19 mouse cellular contexts compared by ENCODE assay signal in the genomic region with DNA sequence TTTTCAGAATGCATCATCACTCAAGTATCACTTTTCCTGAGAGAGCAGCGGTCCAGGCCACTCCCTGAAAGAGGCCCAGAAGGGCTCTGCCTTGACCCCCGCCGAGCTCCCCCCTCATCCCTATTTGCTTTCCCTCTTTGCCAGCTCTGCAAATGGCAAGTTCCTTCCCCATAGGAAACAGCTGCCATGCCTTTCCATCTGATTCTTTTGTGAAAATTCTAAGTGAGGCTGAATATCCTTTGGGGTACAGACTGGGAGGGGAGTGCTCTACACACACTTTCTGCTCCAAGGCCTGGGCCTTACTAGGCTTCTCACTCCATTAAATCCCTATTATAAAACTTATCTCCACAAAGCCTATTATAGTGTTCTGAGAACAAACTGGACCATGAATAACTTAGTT. TPM values are rescaled to one million over a fixed set of nuclear protein-coding genes. Genes with fewer than 3 reads are reported as not detected.
DNase-seq lines count a peak whose midpoint lies in the region; ATAC-seq and TF ChIP-seq lines count a peak whose summit lies in the region.
"Had no signal": no experiment of that assay in that cellular context is flagged by ENCODE, and none has a peak within 500 bp of the region (broad histone marks: within the 10 kb centered on the region; RNA-seq: fewer than 3 reads in every experiment).

No protein-coding gene starts in this region.

- WGBS in neural tube, embryonic 12.5 days: 10% methylated on average over 3 of the region's 3 CpGs
- WGBS in neural tube, embryonic 15.5 days: 18% methylated on average over 3 of the region's 3 CpGs
- 14% methylated on average over 3 of the region's 3 CpGs for WGBS in forebrain, embryonic 13.5 days
- 18% methylated on average over 3 of the region's 3 CpGs for WGBS in hindbrain, embryonic 15.5 days

- H3K9me3 ChIP-seq in neural tube, embryonic 12.5 days: no peaks in the 10 kb centered on the region
- H3K9me3 ChIP-seq in neural tube, embryonic 15.5 days (replicated peaks): no peaks in the 10 kb centered on the region
- H3K9me3 ChIP-seq in forebrain, embryonic 13.5 days (replicated peaks): no peaks in the 10 kb centered on the region
- H3K9me3 ChIP-seq in hindbrain, embryonic 15.5 days: no peaks in the 10 kb centered on the region
- H3K9me3 ChIP-seq: kidney, embryonic 15.5 days had no signal

- no peak overlapping the region for H3K9ac ChIP-seq in neural tube, embryonic 12.5 days
- no peak overlapping the region for H3K9ac ChIP-seq in neural tube, embryonic 15.5 days (replicated peaks)
- H3K9ac ChIP-seq in forebrain, embryonic 13.5 days: no peak overlapping the region
- no peak overlapping the region for H3K9ac ChIP-seq in hindbrain, embryonic 15.5 days
- H3K9ac ChIP-seq: kidney, embryonic 15.5 days; lung, embryonic 14.5 days had no signal

- peaks cover 10% of the 10 kb centered on the region for H3K4me1 ChIP-seq in neural tube, embryonic 12.5 days
- no peaks in the 10 kb centered on the region for H3K4me1 ChIP-seq in neural tube, embryonic 15.5 days
- peaks cover 17% of the 10 kb centered on the region for H3K4me1 ChIP-seq in forebrain, embryonic 13.5 days
- no peaks in the 10 kb centered on the region for H3K4me1 ChIP-seq in hindbrain, embryonic 15.5 days (replicated peaks)
- H3K4me1 ChIP-seq: kidney, embryonic 15.5 days had no signal

- peak; percentile 55; the same call in 1 of the 2 replicates for ATAC-seq in neural tube, embryonic 12.5 days (ENCODE audit: low FRiP score, low read depth)
- ATAC-seq in neural tube, embryonic 15.5 days (ENCODE audit: low FRiP score): no peak
- ATAC-seq in forebrain, embryonic 13.5 days: peak; percentile 66
- peak; percentile 54; the same call in 1 of the 2 replicates for ATAC-seq in hindbrain, embryonic 15.5 days (ENCODE audit: low FRiP score, low read depth)
- ATAC-seq: inflammation-experienced regulatory T-cells, adult 6 months had no signal

- TF ChIP-seq CTCF in layer of hippocampus, adult 2 months (conservative IDR thresholded peaks at IDR 0.05): no peak

- H3K4me2 ChIP-seq in neural tube, embryonic 12.5 days (replicated peaks): no peak overlapping the region
- H3K4me2 ChIP-seq in neural tube, embryonic 15.5 days: no peak overlapping the region
- H3K4me2 ChIP-seq in forebrain, embryonic 13.5 days: no peak overlapping the region
- no peak overlapping the region for H3K4me2 ChIP-seq in hindbrain, embryonic 15.5 days
- H3K4me2 ChIP-seq: kidney, embryonic 15.5 days; lung, embryonic 14.5 days had no signal

- no peak for DNase-seq in right cerebral cortex, postnatal 14 days
- DNase-seq in cerebellum, adult 18-20 months: no peak
- DNase-seq in layer of hippocampus, adult 2 months (ENCODE audit: low spot score in 2 of 2): no peak
- DNase-seq in urinary bladder, adult 18-20 months (ENCODE audit: low spot score in 2 of 2): no peak
- DNase-seq: cerebellum, adult 2 months; heart, adult 18-20 months; liver; lung, embryonic 14.5 days; thymus, adult 2 months had no signal

- no peaks in the 10 kb centered on the region for H3K27me3 ChIP-seq in neural tube, embryonic 12.5 days (replicated peaks)
- H3K27me3 ChIP-seq in neural tube, embryonic 15.5 days (replicated peaks): no peaks in the 10 kb centered on the region
- no peaks in the 10 kb centered on the region for H3K27me3 ChIP-seq in forebrain, embryonic 13.5 days
- no peaks in the 10 kb centered on the region for H3K27me3 ChIP-seq in hindbrain, embryonic 15.5 days

- no peak overlapping the region for H3K27ac ChIP-seq in neural tube, embryonic 12.5 days
- H3K27ac ChIP-seq in neural tube, embryonic 15.5 days (replicated peaks): no peak overlapping the region
- H3K27ac ChIP-seq in forebrain, embryonic 13.5 days: peak overlapping the region; percentile 48
- H3K27ac ChIP-seq in hindbrain, embryonic 15.5 days (replicated peaks): no peak overlapping the region
- no peak overlapping the region for H3K27ac ChIP-seq in layer of hippocampus, adult 2 months
- H3K27ac ChIP-seq: kidney, embryonic 15.5 days; macrophage had no signal

- no peaks in the 10 kb centered on the region for H3K36me3 ChIP-seq in neural tube, embryonic 12.5 days
- no peaks in the 10 kb centered on the region for H3K36me3 ChIP-seq in neural tube, embryonic 15.5 days
- peaks cover 21% of the 10 kb centered on the region for H3K36me3 ChIP-seq in forebrain, embryonic 13.5 days (ENCODE audit: poor library complexity, severe bottlenecking)
- no peaks in the 10 kb centered on the region for H3K36me3 ChIP-seq in hindbrain, embryonic 15.5 days
- H3K36me3 ChIP-seq: kidney, embryonic 15.5 days had no signal

- H3K4me3 ChIP-seq in neural tube, embryonic 12.5 days: no peak overlapping the region
- no peak overlapping the region for H3K4me3 ChIP-seq in neural tube, embryonic 15.5 days (replicated peaks)
- H3K4me3 ChIP-seq in forebrain, embryonic 13.5 days: no peak overlapping the region
- no peak overlapping the region for H3K4me3 ChIP-seq in hindbrain, embryonic 15.5 days
- no peak overlapping the region for H3K4me3 ChIP-seq in layer of hippocampus, adult 2 months
- H3K4me3 ChIP-seq: kidney, embryonic 15.5 days; myocyte had no signal

RNA-seq across cellular contexts. Expression of gene Sox2, which starts 29.7 kb away (rescaled TPM):
- 48.0 and 49.7 TPM in 2 replicates for polyA plus RNA-seq in neural tube, embryonic 12.5 days (2016; fragmentation: Nextera tagmentation; extraction: Ambion mirVana)
- 11.1 and 13.4 TPM in 2 replicates for polyA plus RNA-seq in neural tube, embryonic 15.5 days (2015; fragmentation: Nextera tagmentation; extraction: Ambion mirVana)
- 41.3 and 48.4 TPM in 2 replicates for polyA plus RNA-seq in forebrain, embryonic 13.5 days (2015; fragmentation: Nextera tagmentation; extraction: Ambion mirVana)
- 18.3 and 19.2 TPM in 2 replicates for polyA plus RNA-seq in hindbrain, embryonic 15.5 days (2015; fragmentation: Nextera tagmentation; extraction: Ambion mirVana)
- total RNA-seq in layer of hippocampus, adult 2 months (2021): 10 to 100 TPM; 41.1 to 45.9 TPM
- total RNA-seq: common myeloid progenitor, adult 5-6 weeks had no signal
- polyA plus RNA-seq: heart, postnatal 0 days; inflammation-experienced regulatory T-cells, adult 6 months; macrophage; myocyte had no signal
